Mouse (Mus musculus): ENCODE data around the gene Nrros.

GRCm38 (mm10) chr16:32153976-32154375 lies 11.4 kb downstream of the Nrros start:
- TF ChIP-seq POLR2A (IDR thresholded peaks at IDR 0.05; ENCODE audit: control insufficient read depth, extremely low read depth, insufficient read depth, low read length, poor library complexity) (no peak), CTCF (IDR thresholded peaks at IDR 0.05; ENCODE audit: borderline replicate concordance, control insufficient read depth, extremely low read depth, insufficient read depth, low read length, poor library complexity) (no peak)

All from thymus, adult 2 months (tissue).